Mouse (Mus musculus): Measurements from ENCODE around the gene Gm21317. TPM values are rescaled to one million over a fixed set of nuclear protein-coding genes. Genes with fewer than 3 reads are reported as not detected.
"Not testable (repeated sequence)": the region's sequence is repeated elsewhere in the genome, so short reads cannot be mapped to it uniquely, and the experiment has no call there.

Gene Gm21317
- not detected in 2 replicates for polyA plus RNA-seq (2015; fragmentation: Nextera tagmentation; extraction: Ambion mirVana)

GRCm38 (mm10) chrY:82224927-82225326 lies at the start of gene Gm21317:
Gm21317 (plus strand) TSS chrY:82225227.
- H3K27me3 ChIP-seq; H3K4me3 ChIP-seq; H3K4me2 ChIP-seq; H3K27ac ChIP-seq; H3K36me3 ChIP-seq; H3K9ac ChIP-seq; H3K9me3 ChIP-seq; H3K4me1 ChIP-seq; ATAC-seq (ENCODE audit: insufficient number of reproducible peaks, low FRiP score, low TSS enrichment, low read depth): not testable (repeated sequence)
- WGBS = no CpG with 5 or more reads among the region's 6 CpGs

Measured in limb, embryonic 15.5 days (tissue).